Mouse (Mus musculus) gastrocnemius, adult 2 months (tissue): Measurements from ENCODE around the gene Pank1. TPM values are rescaled to one million over a fixed set of nuclear protein-coding genes. Genes with fewer than 3 reads are reported as not detected.
A peak's percentile ranks its signal among the peaks of the same experiment; 100 is the strongest.

Experiments
- DNase-seq: peaks from one replicate; pipeline ENCODE4 v3.0.0; 2022
- H3K27ac ChIP-seq: fragments of 200-600 bp; 2 replicates; pipeline ENCODE4 v1.8.1; 2022; ENCODE audit warnings: mild to moderate bottlenecking
- H3K4me3 ChIP-seq: fragments of 200-600 bp; 2 replicates; pipeline ENCODE4 v1.8.1; 2022; ENCODE audit warnings: mild to moderate bottlenecking, moderate library complexity
- CTCF ChIP-seq: fragments of 200-600 bp; IDR thresholded peaks from 2 replicates; pipeline ENCODE4 v1.8.1; 2022; ENCODE audit warnings: antibody characterized with exemption, mild to moderate bottlenecking, moderate library complexity
- intact Hi-C: fragments of 180-260 bp; cut with DNase I; formaldehyde crosslinking; loops from one replicate; pipeline ENCODE4 v1.15.1; 2025
- total RNA-seq, 2 experiments: library from RNA; stranded (reverse); gene quantifications; 2 replicates each; pipeline ENCODE4 v1.2.3; 2021

Gene Pank1
- total RNA-seq, 2 experiments from 2014 or later, result 10.7 to 26.0 TPM

GRCm38 (mm10) chr19:34898941-34899340 lies 19.7 kb upstream of the Pank1 start:
- H3K4me3 ChIP-seq, result no peak overlapping the region
- no peak for TF ChIP-seq CTCF
- no peak for DNase-seq
- no peak overlapping the region for H3K27ac ChIP-seq
- intact Hi-C loops, result no loop called here

- no peak for DNase-seq
- intact Hi-C loops, result no loop called here
- no peak for TF ChIP-seq CTCF
- Histone ChIP-seq H3K4me3 (no peak overlapping the region), H3K27ac (no peak overlapping the region)
These were observed 18.1 kb upstream of the Pank1 start for GRCm38 (mm10) chr19:34897082-34897965.

- intact Hi-C loops, result no loop called here
- Histone ChIP-seq H3K27ac (no peak overlapping the region), H3K4me3 (no peak overlapping the region)
- no peak for TF ChIP-seq CTCF
- no peak for DNase-seq
These were observed 15.8 kb upstream of the Pank1 start for GRCm38 (mm10) chr19:34895082-34895481.

GRCm38 (mm10) chr19:34891590-34891989 lies 12.3 kb upstream of the Pank1 start:
- no peak for DNase-seq
- H3K27ac ChIP-seq, result no peak overlapping the region
- intact Hi-C loops, result no loop called here
- H3K4me3 ChIP-seq, result no peak overlapping the region
- TF ChIP-seq CTCF, result no peak

GRCm38 (mm10) chr19:34890981-34891380 lies 11.7 kb upstream of the Pank1 start:
- Histone ChIP-seq H3K4me3 (no peak overlapping the region), H3K27ac (no peak overlapping the region)
- intact Hi-C loops, result no loop called here
- DNase-seq, result no peak
- TF ChIP-seq CTCF, result no peak

GRCm38 (mm10) chr19:34886324-34886723 lies 7.1 kb upstream of the Pank1 start:
- H3K27ac ChIP-seq, result no peak overlapping the region
- no peak for TF ChIP-seq CTCF
- intact Hi-C loops, result loop anchor here (10.0 kb wide), 1 partner anchor 222 kb away; no protein-coding TSS in a partner anchor
- no peak overlapping the region for H3K4me3 ChIP-seq
- no peak for DNase-seq

GRCm38 (mm10) chr19:34883526-34884224 lies 4.4 kb upstream of the Pank1 start:
- Histone ChIP-seq H3K4me3 (no peak overlapping the region), H3K27ac (no peak overlapping the region)
- intact Hi-C loops, result loop anchor here (10.0 kb wide), 1 partner anchor 219 kb away; no protein-coding TSS in a partner anchor
- no peak for TF ChIP-seq CTCF
- DNase-seq, result no peak

GRCm38 (mm10) chr19:34882443-34882842 lies 3.2 kb upstream of the Pank1 start:
- intact Hi-C loops, result loop anchor here (10.0 kb wide), 1 partner anchor 218 kb away; no protein-coding TSS in a partner anchor
- no peak for TF ChIP-seq CTCF
- Histone ChIP-seq H3K27ac (no peak overlapping the region), H3K4me3 (no peak overlapping the region)
- DNase-seq, result no peak

GRCm38 (mm10) chr19:34881160-34881559 lies 1.9 kb upstream of the Pank1 start:
- Histone ChIP-seq H3K27ac (no peak overlapping the region), H3K4me3 (no peak overlapping the region)
- peak; percentile 28 for DNase-seq
- intact Hi-C loops, result loop anchor here (10.0 kb wide), 1 partner anchor 216 kb away; no protein-coding TSS in a partner anchor
- TF ChIP-seq CTCF, result no peak

- no peak for TF ChIP-seq CTCF
- no peak for DNase-seq
- Histone ChIP-seq H3K4me3 (peak overlapping the region; percentile 72), H3K27ac (peak overlapping the region; percentile 96)
- intact Hi-C loops, result loop anchor here (2.0 to 10.0 kb wide), 3 partner anchors 43 to 215 kb away; partner anchors contain the start of gene Kif20b
These were observed 369 bp upstream of the Pank1 start for GRCm38 (mm10) chr19:34879624-34880023.

GRCm38 (mm10) chr19:34877898-34878602 lies 1.2 kb downstream of the Pank1 start:
- DNase-seq, result peak; percentile 90
- H3K27ac ChIP-seq, result peak overlapping the region; percentile 96
- peak; percentile 47 for TF ChIP-seq CTCF
- intact Hi-C loops, result loop anchor here (2.0 kb wide), 2 partner anchors 45 to 51 kb away; partner anchors contain the start of gene Kif20b
- H3K4me3 ChIP-seq, result peak overlapping the region; percentile 72

- intact Hi-C loops, result no loop called here
- Histone ChIP-seq H3K27ac (no peak overlapping the region), H3K4me3 (peak overlapping the region; percentile 72; the same call in 1 of the 2 replicates)
- DNase-seq, result no peak
- no peak for TF ChIP-seq CTCF
These were observed 2.6 kb downstream of the Pank1 start for GRCm38 (mm10) chr19:34876676-34877075.
